Mouse (Mus musculus): ENCODE data around the gene Impad1. TPM values are rescaled to one million over a fixed set of nuclear protein-coding genes. Genes with fewer than 3 reads are reported as not detected.

Gene Impad1
- polyA plus RNA-seq, 1 experiment from 2014 or later, result 14.5 TPM

DNA sequence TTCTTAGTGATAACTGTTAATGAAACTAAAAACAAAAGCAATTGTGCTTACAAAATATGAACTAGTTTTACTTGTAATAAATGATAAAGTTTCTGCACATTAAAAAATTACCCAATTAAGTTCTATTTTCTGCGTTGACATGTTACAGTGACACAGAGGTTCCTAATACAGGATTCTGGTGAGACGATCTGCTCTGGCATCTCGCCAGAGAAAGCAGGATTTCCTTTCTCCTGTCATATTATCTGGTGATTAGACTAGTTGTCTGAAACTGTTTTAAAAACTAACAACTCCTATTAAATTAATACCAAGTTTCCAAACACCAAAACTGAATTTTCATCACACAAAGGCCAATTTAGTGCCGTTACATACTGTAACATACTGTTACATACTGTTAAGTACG is 27.3 kb downstream of the Impad1 start:
- WGBS (ENCODE audit: missing documents), result 84% methylated on average over 5 of the region's 5 CpGs
- Histone ChIP-seq H3K79me2 (ENCODE audit: inconsistent target) (peaks cover 2% of the 10 kb centered on the region; the same call in 1 of the 2 replicates), H3K36me3 (ENCODE audit: inconsistent target) (0 out of 2 replicates have a peak, but pooled peaks cover 11% of the 10 kb centered on the region), H3K4me3 (ENCODE audit: inconsistent target) (no peak overlapping the region), H3K27ac (no peak overlapping the region)

DNA sequence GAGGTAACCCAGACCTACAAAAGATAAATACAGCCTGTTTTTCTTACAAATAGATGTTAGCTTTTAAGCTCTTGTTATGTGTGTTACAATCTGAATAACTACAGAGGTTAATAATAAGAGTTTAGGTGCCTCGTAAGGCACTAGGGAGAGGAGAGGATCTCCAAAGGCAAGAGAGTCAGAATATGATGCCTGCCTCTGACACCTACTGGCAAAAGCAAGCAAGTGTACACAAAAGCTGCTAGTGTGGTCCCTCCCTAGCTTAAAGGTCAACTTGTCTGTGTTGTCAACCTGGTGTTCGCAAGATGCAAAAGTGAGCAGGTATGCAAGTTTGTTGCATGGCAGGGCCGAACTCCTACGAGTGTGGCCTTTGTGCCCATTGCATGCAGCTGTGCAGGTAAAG is 34.8 kb downstream of the Impad1 start:
- Histone ChIP-seq H3K27ac (no peak overlapping the region), H3K79me2 (ENCODE audit: inconsistent target) (no peaks in the 10 kb centered on the region), H3K36me3 (ENCODE audit: inconsistent target) (no peaks in the 10 kb centered on the region), H3K4me3 (ENCODE audit: inconsistent target) (no peak overlapping the region)
- 95% methylated on average over 4 of the region's 4 CpGs for WGBS (ENCODE audit: missing documents)

DNA sequence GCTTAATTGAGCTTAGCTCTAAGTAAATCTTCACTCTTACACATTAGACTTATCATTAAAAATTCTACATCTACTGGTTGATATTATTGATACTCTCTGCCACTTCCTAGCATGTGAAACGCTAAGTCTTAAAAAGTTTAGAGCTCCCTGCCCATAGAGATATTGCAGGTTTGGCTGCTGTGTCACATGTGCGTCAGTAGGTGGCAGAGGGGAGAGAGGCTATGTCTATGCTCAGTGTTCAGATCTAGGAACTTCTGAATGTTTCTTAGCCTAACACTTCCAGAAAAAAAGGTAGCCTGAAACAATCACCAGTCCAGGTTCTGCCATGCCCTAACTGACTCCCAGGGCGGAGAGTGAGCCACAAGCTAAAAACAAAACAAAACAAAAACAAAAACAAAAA is 63.7 kb downstream of the Impad1 start:
- Histone ChIP-seq H3K79me2 (ENCODE audit: inconsistent target) (no peaks in the 10 kb centered on the region), H3K36me3 (ENCODE audit: inconsistent target) (no peaks in the 10 kb centered on the region), H3K27ac (no peak overlapping the region), H3K4me3 (ENCODE audit: inconsistent target) (no peak overlapping the region)
- 66% methylated on average over 3 of the region's 3 CpGs for WGBS (ENCODE audit: missing documents)

GRCm38 (mm10) chr4:4726241-4726776 is 66.8 kb downstream of the Impad1 start:
- 62% methylated on average over 3 of the region's 3 CpGs for WGBS (ENCODE audit: missing documents)
- H3K79me2 ChIP-seq (ENCODE audit: inconsistent target), result no peaks in the 10 kb centered on the region
- H3K27ac ChIP-seq, result no peak overlapping the region

DNA sequence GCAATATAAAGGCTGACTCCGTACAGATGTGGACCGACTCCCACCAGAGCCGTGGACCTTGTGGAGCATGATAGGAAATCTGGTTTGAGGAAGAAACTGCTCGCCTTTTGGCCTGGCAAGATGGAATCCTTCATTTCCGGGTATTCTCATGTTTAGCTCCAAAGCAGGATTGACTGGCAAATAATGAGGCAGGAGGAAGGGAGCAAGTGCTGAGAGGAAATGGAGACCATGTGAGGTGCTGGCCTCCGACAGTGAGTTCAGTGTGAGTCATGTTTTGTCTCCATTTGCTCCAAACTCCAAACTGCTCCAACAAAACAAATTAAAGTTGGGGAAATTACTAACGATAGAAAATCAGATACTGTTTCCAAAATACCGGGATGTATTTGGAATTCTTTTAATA is 69.3 kb downstream of the Impad1 start:
- H3K27ac ChIP-seq, result no peak overlapping the region
- H3K36me3 ChIP-seq (ENCODE audit: inconsistent target), result no peaks in the 10 kb centered on the region
- no peak overlapping the region for H3K4me3 ChIP-seq (ENCODE audit: inconsistent target)
- WGBS (ENCODE audit: missing documents), result 73% methylated on average over 8 of the region's 8 CpGs
- H3K79me2 ChIP-seq (ENCODE audit: inconsistent target), result no peaks in the 10 kb centered on the region

More at GRCm38 (mm10) chr4:4726241-4726776, 66.8 kb downstream of the Impad1 start:
- H3K36me3 ChIP-seq (ENCODE audit: inconsistent target), result no peaks in the 10 kb centered on the region
- no peak overlapping the region for H3K4me3 ChIP-seq (ENCODE audit: inconsistent target)

DNA sequence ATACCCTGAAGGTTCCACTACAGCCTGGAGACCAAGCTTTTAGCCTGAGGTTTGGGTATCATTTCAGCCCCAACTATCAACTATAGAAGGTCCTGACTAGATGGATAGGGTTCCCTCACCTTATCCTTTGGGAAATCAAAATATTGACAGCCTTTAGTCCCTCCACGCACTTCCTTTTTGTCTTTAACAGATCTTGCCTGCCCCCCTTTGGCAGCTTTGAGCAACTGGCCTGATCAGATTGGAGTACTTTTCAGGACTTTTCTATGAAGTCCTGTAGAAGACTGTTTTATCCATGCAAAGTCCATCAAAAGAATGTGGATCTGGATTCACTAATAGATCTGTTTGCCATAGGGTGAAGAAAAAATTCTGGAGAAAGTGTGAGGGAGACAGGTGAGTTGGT is 71.1 kb downstream of the Impad1 start:
- H3K4me3 ChIP-seq (ENCODE audit: inconsistent target), result no peak overlapping the region
- H3K27ac ChIP-seq, result no peak overlapping the region
- H3K36me3 ChIP-seq (ENCODE audit: inconsistent target), result no peaks in the 10 kb centered on the region
- H3K79me2 ChIP-seq (ENCODE audit: inconsistent target), result no peaks in the 10 kb centered on the region
- 42% methylated on average over 1 of the region's 1 CpGs for WGBS (ENCODE audit: missing documents)

- no peaks in the 10 kb centered on the region for H3K79me2 ChIP-seq (ENCODE audit: inconsistent target)
- WGBS (ENCODE audit: missing documents), result 67% methylated on average over 4 of the region's 4 CpGs
- no peak overlapping the region for H3K27ac ChIP-seq
- no peaks in the 10 kb centered on the region for H3K36me3 ChIP-seq (ENCODE audit: inconsistent target)
- no peak overlapping the region for H3K4me3 ChIP-seq (ENCODE audit: inconsistent target)
Measured at GRCm38 (mm10) chr4:4717763-4718347, 75.3 kb downstream of the Impad1 start.

Data from macrophage (primary cell).